Mouse (Mus musculus) myocyte (in vitro differentiated cells): ENCODE data around the gene Defa28. TPM values are rescaled to one million over a fixed set of nuclear protein-coding genes. Genes with fewer than 3 reads are reported as not detected.
"Not testable (repeated sequence)": the region's sequence is repeated elsewhere in the genome, so short reads cannot be mapped to it uniquely, and the experiment has no call there.

Source experiments
- H3K27me3 ChIP-seq: one replicate; pipeline ENCODE4 v1.6.1; 2011; ENCODE audit not compliant: control insufficient read depth, insufficient read depth, insufficient read length
- H3K36me3 ChIP-seq: one replicate; pipeline ENCODE4 v1.6.1; 2011; ENCODE audit not compliant: control insufficient read depth, insufficient read depth
- H3K4me2 ChIP-seq: one replicate; pipeline ENCODE4 v1.6.1; 2011; ENCODE audit warnings: low read depth, control low read depth
- H3K4me3 ChIP-seq: one replicate; pipeline ENCODE4 v1.5.1; 2011; ENCODE audit warnings: mild to moderate bottlenecking, control low read depth, moderate library complexity
- H3K79me2 ChIP-seq: one replicate; pipeline ENCODE4 v1.6.1; 2011; ENCODE audit not compliant: control insufficient read depth, insufficient read depth
- H3ac ChIP-seq: one replicate; pipeline ENCODE4 v1.6.1; 2011; ENCODE audit not compliant: control insufficient read depth, insufficient read length
- polyA plus RNA-seq: library from polyadenylated mRNA; unstranded; fragments of >200 nt; fragmentation: generic; extraction: Trizol; gene quantifications from one replicate; pipeline ENCODE4 v1.2.1, GENCODE M21; 2012; ENCODE audit warnings: missing spikeins

The Defa28 gene
- polyA plus RNA-seq = not detected

GRCm38 (mm10) chr8:21582706-21583105 lies at the start of gene Defa28:
Defa28 (plus strand) TSS chr8:21583006.
- H3K79me2 ChIP-seq = not testable (repeated sequence)

GRCm38 (mm10) chr8:21565086-21565485 lies 17.7 kb upstream of the Defa28 start, which contains the start of gene Defa37:
Defa37 (plus strand) TSS chr8:21565386.
- not testable (repeated sequence) for H3K27me3 ChIP-seq, H3ac ChIP-seq, H3K4me3 ChIP-seq, H3K36me3 ChIP-seq, H3K4me2 ChIP-seq, H3K79me2 ChIP-seq

More at GRCm38 (mm10) chr8:21582706-21583105, at the start of gene Defa28:
- not testable (repeated sequence) for H3K4me3 ChIP-seq, H3K36me3 ChIP-seq, H3K4me2 ChIP-seq, H3K27me3 ChIP-seq, H3ac ChIP-seq

DNA sequence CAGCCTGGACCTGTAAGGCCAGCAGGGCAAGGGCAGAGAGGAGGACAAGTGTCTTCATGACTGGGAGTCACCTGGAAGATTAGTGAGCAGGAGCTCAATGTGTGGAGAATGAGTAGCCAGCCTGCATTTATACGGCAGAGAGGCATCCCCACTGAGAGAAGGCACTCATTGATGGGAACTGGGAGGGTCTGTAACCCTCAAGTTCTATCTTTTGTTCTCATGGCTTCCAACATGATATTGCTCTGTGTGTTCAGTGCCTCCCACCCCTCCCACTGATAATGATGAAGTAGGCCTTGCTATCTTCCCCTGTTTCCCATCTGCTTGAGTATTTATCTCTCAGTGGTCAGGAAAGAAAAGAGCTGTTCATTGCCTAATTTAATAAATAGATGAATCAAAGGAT lies 11.6 kb downstream of the Defa28 start, which contains the start of gene Gm7861:
Gene Gm7861 (minus strand): TSS at position 101 of the 400 bp plus-strand sequence.
- not testable (repeated sequence) for H3K79me2 ChIP-seq, H3K36me3 ChIP-seq

DNA sequence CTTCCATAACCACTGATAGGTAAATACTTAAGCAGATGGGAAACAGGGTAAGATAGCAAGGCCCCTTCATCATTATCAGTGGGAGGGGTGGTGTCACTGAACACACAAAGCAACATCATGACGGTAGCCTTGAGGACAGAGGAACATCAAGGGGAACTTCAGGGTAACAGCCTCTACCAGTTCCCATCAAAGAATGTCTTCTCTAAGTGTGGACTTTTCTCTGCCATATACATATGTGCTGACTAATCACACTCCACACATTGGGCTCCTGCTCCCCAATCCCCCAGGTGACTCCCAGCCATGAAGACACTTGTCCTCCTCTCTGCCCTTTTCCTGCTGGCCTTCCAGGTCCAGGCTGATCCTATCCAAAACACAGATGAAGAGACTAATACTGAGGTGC lies 35.1 kb downstream of the Defa28 start, which contains the start of gene Defa26:
Gene Defa26 (plus strand): TSS at position 301 of the 400 bp plus-strand sequence.
- not testable (repeated sequence) for H3K36me3 ChIP-seq, H3K79me2 ChIP-seq, H3K4me3 ChIP-seq, H3K27me3 ChIP-seq, H3K4me2 ChIP-seq, H3ac ChIP-seq

More for the DNA sequence above, 11.6 kb downstream of the Defa28 start, which contains the start of gene Gm7861:
- not testable (repeated sequence) for H3ac ChIP-seq, H3K4me2 ChIP-seq, H3K4me3 ChIP-seq, H3K27me3 ChIP-seq

Other genes with a start within 250 kb of the Defa28 start
- gene Defa2, start 204.5 kb upstream of the Defa28 start, polyA plus RNA-seq = not detected
- gene Defa33, start 191.2 kb upstream of the Defa28 start, polyA plus RNA-seq = not detected
- gene Defa36, start 155.6 kb upstream of the Defa28 start, polyA plus RNA-seq = not detected
- gene Gm7849, start 126.4 kb upstream of the Defa28 start, polyA plus RNA-seq = not detected
- gene Defa20, start 73.7 kb upstream of the Defa28 start, polyA plus RNA-seq = not detected
- not detected for gene Defa32, start 54.0 kb upstream of the Defa28 start, polyA plus RNA-seq
- not detected for gene Defa37, start 17.6 kb upstream of the Defa28 start, polyA plus RNA-seq
- gene Gm7861, start 11.5 kb downstream of the Defa28 start, polyA plus RNA-seq = not detected
- not detected for gene Defa26, start 35.2 kb downstream of the Defa28 start, polyA plus RNA-seq
- gene Defa17, start 72.8 kb downstream of the Defa28 start, polyA plus RNA-seq = not detected
- gene Defa34, start 82.8 kb downstream of the Defa28 start, polyA plus RNA-seq = not detected
- not detected for gene AY761184, start 120.6 kb downstream of the Defa28 start, polyA plus RNA-seq
- gene Defa24, start 151.5 kb downstream of the Defa28 start, polyA plus RNA-seq = not detected
- not detected for gene Defb50, start 240.5 kb downstream of the Defa28 start, polyA plus RNA-seq